Mouse (Mus musculus) liver, adult (tissue): ENCODE data around the gene Il9r.

Source experiments
- GATA4 ChIP-seq: IDR thresholded peaks from 2 replicates; pipeline ENCODE4 v1.6.1; 2014; ENCODE audit warnings: mild to moderate bottlenecking, low read length; ENCODE audit not compliant: insufficient replicate concordance

Il9r gene

GRCm38 (mm10) chr11:32200075-32200601 lies at the start of gene Il9r:
Gene Il9r, minus strand, starts transcription at chr11:32200279.
- no peak for TF ChIP-seq GATA4

GRCm38 (mm10) chr11:32248350-32248749 lies 48.3 kb upstream of the Il9r start:
- no peak for TF ChIP-seq GATA4

GRCm38 (mm10) chr11:32247068-32247467 lies 47.0 kb upstream of the Il9r start:
- no peak for TF ChIP-seq GATA4

- TF ChIP-seq GATA4, result no peak
Measured at GRCm38 (mm10) chr11:32245614-32246013, 45.5 kb upstream of the Il9r start.

- no peak for TF ChIP-seq GATA4
Measured at GRCm38 (mm10) chr11:32244617-32245016, 44.5 kb upstream of the Il9r start.

GRCm38 (mm10) chr11:32244064-32244463 lies 44.0 kb upstream of the Il9r start:
- TF ChIP-seq GATA4, result no peak

- TF ChIP-seq GATA4, result no peak
Measured at GRCm38 (mm10) chr11:32243205-32243955, 43.3 kb upstream of the Il9r start.

- no peak for TF ChIP-seq GATA4
Measured at GRCm38 (mm10) chr11:32242209-32242608, 42.1 kb upstream of the Il9r start.

GRCm38 (mm10) chr11:32241391-32241790 lies 41.3 kb upstream of the Il9r start:
- TF ChIP-seq GATA4, result no peak

- TF ChIP-seq GATA4, result no peak
Measured at GRCm38 (mm10) chr11:32238093-32238860, 38.2 kb upstream of the Il9r start.

- no peak for TF ChIP-seq GATA4
Measured at GRCm38 (mm10) chr11:32237411-32237795, 37.3 kb upstream of the Il9r start.

- no peak for TF ChIP-seq GATA4
Measured at GRCm38 (mm10) chr11:32236712-32237410, 36.8 kb upstream of the Il9r start.

GRCm38 (mm10) chr11:32236132-32236531 lies 36.1 kb upstream of the Il9r start:
- no peak for TF ChIP-seq GATA4

- TF ChIP-seq GATA4, result no peak
Measured at GRCm38 (mm10) chr11:32235646-32236045, 35.6 kb upstream of the Il9r start.

- no peak for TF ChIP-seq GATA4
Measured at GRCm38 (mm10) chr11:32234816-32235485, 34.9 kb upstream of the Il9r start.

- no peak for TF ChIP-seq GATA4
Measured at GRCm38 (mm10) chr11:32233895-32234294, 33.8 kb upstream of the Il9r start.

- no peak for TF ChIP-seq GATA4
Measured at GRCm38 (mm10) chr11:32232848-32233247, 32.8 kb upstream of the Il9r start.
